In genomic region chr2:153493393-153493731, GRCm38 (mm10) we compare ENCODE assay signal across 9 mouse cellular contexts. TPM values are rescaled to one million over a fixed set of nuclear protein-coding genes. Genes with fewer than 3 reads are reported as not detected.
A peak's percentile ranks its signal among the peaks of the same experiment; 100 is the strongest.
DNase-seq lines count a peak whose midpoint lies in the region; ATAC-seq and TF ChIP-seq lines count a peak whose summit lies in the region.
"Had no signal": no experiment of that assay in that cellular context is flagged by ENCODE, and none has a peak within 500 bp of the region (broad histone marks: within the 10 kb centered on the region; RNA-seq: fewer than 3 reads in every experiment).

No protein-coding gene starts in this region.

- peaks cover 47 to 65% of the 10 kb centered on the region in 2 experiments for H3K4me1 ChIP-seq in heart, embryonic 14.5 days (ENCODE audit: control insufficient read depth in 2 of 2, insufficient read depth in 2 of 2, low read length in 2 of 2)
- H3K4me1 ChIP-seq in ES-E14 (ENCODE audit: control insufficient read depth in 2 of 2, insufficient read depth in 2 of 2, low read length in 2 of 2, poor library complexity in 1 of 2), result peaks cover 5 to 26% of the 10 kb centered on the region in 2 experiments; a peak in 2 of 4 replicates
- H3K4me1 ChIP-seq in hindbrain, embryonic 12.5 days, result peaks cover 68% of the 10 kb centered on the region
- peaks cover 66% of the 10 kb centered on the region for H3K4me1 ChIP-seq in midbrain, embryonic 12.5 days

- DNase-seq in heart, adult 11 months, result no peak
- DNase-seq in ES-E14 (ENCODE audit: low read depth, low spot score), result no peak
- no peak for DNase-seq in spleen, adult 12 weeks (ENCODE audit: low spot score)
- DNase-seq in cerebellum, adult 8-10 months, result no peak
- DNase-seq in kidney, postnatal 14 days, result no peak

- peak overlapping the region; percentile 85; the same call in 1 of the 2 replicates for H3K9ac ChIP-seq in heart, embryonic 14.5 days (ENCODE audit: low read length)
- peak overlapping the region; percentile 46 for H3K9ac ChIP-seq in ES-E14 (ENCODE audit: insufficient read depth, low read depth, low read length, poor library complexity, severe bottlenecking)
- peak overlapping the region; percentile 74 for H3K9ac ChIP-seq in hindbrain, embryonic 12.5 days
- H3K9ac ChIP-seq in midbrain, embryonic 12.5 days (replicated peaks), result peak overlapping the region; percentile 72; the same call in 1 of the 2 replicates

- H3K9me3 ChIP-seq in heart, embryonic 14.5 days (ENCODE audit: control insufficient read depth, low read length), result no peaks in the 10 kb centered on the region
- no peaks in the 10 kb centered on the region for H3K9me3 ChIP-seq in ES-E14 (ENCODE audit: control insufficient read depth, insufficient read depth, low read depth, low read length)
- H3K9me3 ChIP-seq in hindbrain, embryonic 12.5 days (replicated peaks), result no peaks in the 10 kb centered on the region
- no peaks in the 10 kb centered on the region for H3K9me3 ChIP-seq in midbrain, embryonic 12.5 days

- peak overlapping the region; percentile 64 to 69 for H3K4me3 ChIP-seq in heart, embryonic 14.5 days (ENCODE audit: control insufficient read depth in 1 of 2, insufficient read depth in 1 of 2, low read depth in 1 of 2, low read length in 2 of 2)
- peak overlapping the region; percentile 52 to 68 for H3K4me3 ChIP-seq in ES-E14 (ENCODE audit: insufficient read depth in 1 of 2, low read depth in 1 of 2, low read length in 2 of 2, poor library complexity in 1 of 2, severe bottlenecking in 1 of 2)
- peak overlapping the region; percentile 57 for H3K4me3 ChIP-seq in hindbrain, embryonic 12.5 days
- H3K4me3 ChIP-seq in midbrain, embryonic 12.5 days, result peak overlapping the region; percentile 50

- in situ Hi-C loops in ES-E14 (cut with MboI; ENCODE audit: low sequenced_read_pairs in 2 of 2, unreplicated experiment in 2 of 2), result loop anchor here in 1 of 2 experiments (25.0 kb wide), 1 partner anchor 94 kb away; no protein-coding TSS in a partner anchor

- peak overlapping the region; percentile 96 for H3K4me2 ChIP-seq in heart, embryonic 14.5 days (ENCODE audit: low read length)
- peak overlapping the region; percentile 94 for H3K4me2 ChIP-seq in hindbrain, embryonic 12.5 days (replicated peaks)
- H3K4me2 ChIP-seq in midbrain, embryonic 12.5 days (replicated peaks), result peak overlapping the region; percentile 83

- no peaks in the 10 kb centered on the region for H3K27me3 ChIP-seq in heart, embryonic 14.5 days (ENCODE audit: control insufficient read depth, insufficient read depth, low read length)
- peaks cover 44% of the 10 kb centered on the region for H3K27me3 ChIP-seq in hindbrain, embryonic 12.5 days
- peaks cover 84% of the 10 kb centered on the region for H3K27me3 ChIP-seq in midbrain, embryonic 12.5 days

- peak overlapping the region; percentile 86 to 90 for H3K27ac ChIP-seq in heart, embryonic 14.5 days (replicated peaks in 1 of 2; ENCODE audit: control insufficient read depth in 1 of 2, insufficient read depth in 1 of 2, low read depth in 2 of 2, low read length in 2 of 2)
- H3K27ac ChIP-seq in ES-E14 (ENCODE audit: insufficient read depth, low read depth, low read length, poor library complexity, severe bottlenecking), result no peak overlapping the region
- peak overlapping the region; percentile 94 for H3K27ac ChIP-seq in hindbrain, embryonic 12.5 days
- H3K27ac ChIP-seq in midbrain, embryonic 12.5 days (replicated peaks), result peak overlapping the region; percentile 92

- no peak for ATAC-seq in heart, embryonic 14.5 days (ENCODE audit: insufficient number of reproducible peaks, insufficient read depth, low FRiP score, low read depth)
- ATAC-seq in hindbrain, embryonic 12.5 days (ENCODE audit: low FRiP score), result no peak
- no peak for ATAC-seq in midbrain, embryonic 12.5 days (ENCODE audit: low FRiP score, low read depth)

- 11% methylated on average over 2 of the region's 2 CpGs for WGBS in heart, embryonic 14.5 days
- 34% methylated on average over 2 of the region's 2 CpGs for WGBS in hindbrain, embryonic 12.5 days
- WGBS in midbrain, embryonic 12.5 days, result 36% methylated on average over 2 of the region's 2 CpGs

- H3K36me3 ChIP-seq in heart, embryonic 14.5 days (ENCODE audit: control insufficient read depth, insufficient read depth, low read length), result no peaks in the 10 kb centered on the region
- H3K36me3 ChIP-seq in ES-E14 (ENCODE audit: control insufficient read depth, insufficient read depth, low read length, poor library complexity, severe bottlenecking), result no peaks in the 10 kb centered on the region
- no peaks in the 10 kb centered on the region for H3K36me3 ChIP-seq in hindbrain, embryonic 12.5 days
- H3K36me3 ChIP-seq in midbrain, embryonic 12.5 days, result no peaks in the 10 kb centered on the region

TF ChIP-seq in ES-E14, 5 proteins besides CTCF, POLR2A, EP300 and RAD21:
- no peak for TF ChIP-seq HCFC1 (IDR thresholded peaks at IDR 0.05; ENCODE audit: borderline replicate concordance, insufficient read depth, low read length)
- no peak for TF ChIP-seq CHD2 (IDR thresholded peaks at IDR 0.05; ENCODE audit: low read depth, low read length)
- no peak for TF ChIP-seq ZNF384 (IDR thresholded peaks at IDR 0.05; ENCODE audit: low read depth, low read length)
- no peak for TF ChIP-seq ZC3H11A (IDR thresholded peaks at IDR 0.05; ENCODE audit: borderline replicate concordance, low read depth, low read length)
- no peak for TF ChIP-seq MAFK (IDR thresholded peaks at IDR 0.05; ENCODE audit: insufficient read depth, low read depth, low read length)
TF ChIP-seq in ES-E14: peak in this region for 0.

RNA-seq across cellular contexts. Expression of gene 4930404H24Rik, which starts 0.8 kb away (rescaled TPM):
- polyA plus RNA-seq in heart, embryonic 14.5 days (2014; fragmentation: Nextera tagmentation; extraction: Ambion mirVana), result not detected in 2 replicates
- not detected in 2 replicates for total RNA-seq in ES-E14 (2012; rRNA removed)
- not detected in 2 replicates for polyA plus RNA-seq in hindbrain, embryonic 12.5 days (2016; fragmentation: Nextera tagmentation; extraction: Ambion mirVana)
- polyA plus RNA-seq in midbrain, embryonic 12.5 days (2016; fragmentation: Nextera tagmentation; extraction: Ambion mirVana), result not detected in 2 replicates
- total RNA-seq: common myeloid progenitor, adult 5-6 weeks had no signal

RNA-seq across cellular contexts. Expression of gene Nol4l, which starts 36.4 kb away (rescaled TPM):
- polyA plus RNA-seq in heart, embryonic 14.5 days (2014; fragmentation: Nextera tagmentation; extraction: Ambion mirVana), result 10.0 and 12.6 TPM in 2 replicates
- 3.8 and 4.3 TPM in 2 replicates for total RNA-seq in ES-E14 (2012; rRNA removed)
- polyA plus RNA-seq in hindbrain, embryonic 12.5 days (2016; fragmentation: Nextera tagmentation; extraction: Ambion mirVana), result 33.9 and 36.8 TPM in 2 replicates
- polyA plus RNA-seq in midbrain, embryonic 12.5 days (2016; fragmentation: Nextera tagmentation; extraction: Ambion mirVana), result 31.8 and 32.7 TPM in 2 replicates
